Mouse (Mus musculus) bone marrow macrophage, adult 2 months (primary cell): Measurements from ENCODE around the gene Greb1.

Experiments
- CTCF ChIP-seq: IDR thresholded peaks from 2 replicates; pipeline ENCODE4 v1.5.1; 2012; ENCODE audit warnings: low read depth, mild to moderate bottlenecking, low read length, moderate library complexity
- POLR2A ChIP-seq: IDR thresholded peaks from 2 replicates; pipeline ENCODE4 v1.6.1; 2012; ENCODE audit warnings: mild to moderate bottlenecking, low read depth, low read length, borderline replicate concordance

DNA sequence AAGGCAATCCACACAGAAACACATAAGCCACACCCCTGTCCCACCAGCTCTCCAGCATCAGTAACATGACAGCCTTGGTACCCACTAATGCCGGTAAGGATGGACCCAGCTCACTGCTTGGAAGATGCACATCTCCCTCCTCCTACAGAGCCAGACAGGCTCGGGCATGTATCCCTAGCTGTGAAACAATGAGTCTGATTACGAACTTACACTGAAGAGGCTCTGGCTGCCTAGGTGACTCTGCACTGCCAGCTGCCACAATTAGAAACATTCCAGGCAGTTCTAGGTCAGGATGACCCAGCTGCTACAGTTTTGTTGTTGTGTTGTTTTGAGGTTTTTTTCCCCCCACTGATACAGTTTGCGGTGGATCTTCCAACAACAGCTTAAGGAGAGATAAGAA, 40.4 kb downstream of the Greb1 start:
- TF ChIP-seq CTCF, result no peak
- TF ChIP-seq POLR2A, result no peak
